Mouse (Mus musculus): Measurements from ENCODE around the gene Ang. TPM values are rescaled to one million over a fixed set of nuclear protein-coding genes. Genes with fewer than 3 reads are reported as not detected.

The Ang gene
- polyA plus RNA-seq, 1 experiment from 2014 or later: 2.2 TPM

DNA sequence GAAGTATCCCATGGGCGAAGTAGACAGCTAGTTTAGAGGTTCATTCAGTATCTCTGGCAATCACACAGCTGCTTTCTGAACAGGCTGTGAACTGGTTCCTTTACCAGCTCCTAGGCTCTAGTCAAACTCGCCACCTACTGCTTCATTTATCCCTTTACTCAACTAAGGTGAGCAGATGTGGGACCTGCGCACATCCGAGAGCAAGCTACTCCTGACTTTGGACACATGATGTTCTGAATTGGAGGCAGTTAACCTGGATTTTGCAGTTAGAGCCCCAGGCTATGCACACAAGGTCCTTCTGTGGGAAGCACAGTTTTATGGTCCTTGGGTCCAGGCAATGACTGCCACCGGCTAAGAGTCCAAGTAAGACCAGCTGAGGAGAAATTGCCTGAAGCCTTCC is 30.2 kb upstream of the Ang start:
- no peaks in the 10 kb centered on the region for H3K9me3 ChIP-seq (ENCODE audit: control insufficient read depth, low read length)
- no peak for ATAC-seq (ENCODE audit: insufficient read depth, low FRiP score, low TSS enrichment)
- H3K27me3 ChIP-seq (ENCODE audit: control insufficient read depth, insufficient read depth, low read length): no peaks in the 10 kb centered on the region
- no peak for DNase-seq (ENCODE audit: low spot score)
- H3K36me3 ChIP-seq (ENCODE audit: control insufficient read depth, insufficient read depth, low read length): no peaks in the 10 kb centered on the region
- H3K9ac ChIP-seq (ENCODE audit: low read length): no peak overlapping the region
- H3K4me2 ChIP-seq (ENCODE audit: low read depth): no peak overlapping the region
- H3K27ac ChIP-seq (ENCODE audit: low read depth, low read length): no peak overlapping the region
- H3K4me3 ChIP-seq (ENCODE audit: low read depth, low read length): no peak overlapping the region
- no peaks in the 10 kb centered on the region for H3K4me1 ChIP-seq (ENCODE audit: control insufficient read depth, insufficient read depth, low read length)
- 92% methylated on average over 5 of the region's 5 CpGs for WGBS

DNA sequence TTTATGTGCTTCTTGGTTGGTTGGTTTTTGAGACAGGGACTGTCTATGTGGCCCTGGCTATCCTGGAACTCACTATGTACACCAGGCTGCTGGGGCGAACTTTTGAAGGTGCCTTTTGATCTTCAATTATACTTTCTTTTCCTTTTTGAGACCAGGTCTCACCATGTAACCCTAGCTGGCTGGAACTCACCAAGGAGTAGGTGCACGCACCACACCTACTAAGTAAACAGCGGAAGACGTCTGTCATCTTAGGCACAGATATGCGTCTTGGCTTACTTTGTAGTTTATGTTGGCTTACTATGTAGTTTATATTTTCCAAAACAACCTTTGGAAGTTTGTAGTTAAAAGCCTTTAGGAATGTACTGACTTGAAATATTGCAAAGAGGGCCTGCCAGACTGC is 22.0 kb upstream of the Ang start:
- Histone ChIP-seq H3K4me2 (ENCODE audit: low read depth) (no peak overlapping the region), H3K4me1 (ENCODE audit: control insufficient read depth, insufficient read depth, low read length) (no peaks in the 10 kb centered on the region)
- 92% methylated on average over 5 of the region's 5 CpGs for WGBS

DNA sequence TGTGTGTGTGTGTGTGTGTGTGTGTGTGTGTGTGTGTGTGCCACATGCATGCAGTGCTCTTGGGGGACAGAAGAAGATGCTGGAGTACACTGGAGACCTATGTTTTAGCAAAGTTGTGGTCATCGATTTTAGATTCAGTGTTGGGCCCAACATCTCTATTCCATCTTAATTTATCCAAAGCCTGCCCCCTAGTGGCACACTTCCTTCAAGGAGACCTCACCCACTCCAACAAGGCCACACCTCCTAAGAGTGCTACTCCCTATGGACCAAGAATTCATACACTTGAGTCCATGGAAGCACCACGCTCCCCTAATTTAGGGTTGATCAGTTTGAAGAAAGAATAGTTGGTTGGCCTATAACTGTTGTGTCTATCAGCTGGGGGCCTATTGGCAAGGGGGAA is 21.3 kb upstream of the Ang start:
- Histone ChIP-seq H3K4me3 (ENCODE audit: low read depth, low read length) (no peak overlapping the region), H3K9ac (ENCODE audit: low read length) (no peak overlapping the region), H3K4me2 (ENCODE audit: low read depth) (no peak overlapping the region), H3K27ac (ENCODE audit: low read depth, low read length) (no peak overlapping the region), H3K36me3 (ENCODE audit: control insufficient read depth, insufficient read depth, low read length) (no peaks in the 10 kb centered on the region), H3K9me3 (ENCODE audit: control insufficient read depth, low read length) (no peaks in the 10 kb centered on the region), H3K4me1 (ENCODE audit: control insufficient read depth, insufficient read depth, low read length) (no peaks in the 10 kb centered on the region), H3K27me3 (ENCODE audit: control insufficient read depth, insufficient read depth, low read length) (no peaks in the 10 kb centered on the region)
- no peak for DNase-seq (ENCODE audit: low spot score)
- whole genome bisulfite sequencing: 96% methylated on average over 2 of the region's 2 CpGs
- ATAC-seq (ENCODE audit: insufficient read depth, low FRiP score, low TSS enrichment): no peak

More for the DNA sequence above, 22.0 kb upstream of the Ang start:
- no peaks in the 10 kb centered on the region for H3K27me3 ChIP-seq (ENCODE audit: control insufficient read depth, insufficient read depth, low read length)
- DNase-seq (ENCODE audit: low spot score) (no peak), ATAC-seq (ENCODE audit: insufficient read depth, low FRiP score, low TSS enrichment) (no peak)
- no peak overlapping the region for H3K4me3 ChIP-seq (ENCODE audit: low read depth, low read length)
- H3K9ac ChIP-seq (ENCODE audit: low read length): no peak overlapping the region
- no peaks in the 10 kb centered on the region for H3K36me3 ChIP-seq (ENCODE audit: control insufficient read depth, insufficient read depth, low read length)
- H3K9me3 ChIP-seq (ENCODE audit: control insufficient read depth, low read length): no peaks in the 10 kb centered on the region
- no peak overlapping the region for H3K27ac ChIP-seq (ENCODE audit: low read depth, low read length)

DNA sequence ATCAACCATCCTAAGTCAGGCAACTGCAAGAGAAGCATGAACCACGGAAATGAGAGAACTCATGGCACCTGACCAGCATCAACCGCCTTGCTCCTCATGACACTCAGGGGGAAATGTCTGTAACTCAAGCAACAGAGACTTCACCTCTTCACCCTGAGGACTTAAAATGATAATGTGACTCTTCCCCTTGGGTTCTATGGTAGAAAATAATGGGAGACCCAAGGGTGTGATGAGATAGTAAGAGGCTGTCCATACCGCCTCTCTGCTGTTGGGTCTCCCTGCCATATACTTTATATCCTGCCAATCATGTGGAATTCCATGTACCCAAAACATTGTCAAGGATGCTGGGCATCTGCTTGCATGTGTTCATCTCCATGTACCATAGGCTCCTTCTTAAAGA is 16.6 kb upstream of the Ang start, which contains the start of gene Olfr750:
Gene Olfr750, minus strand, starts transcription at position 101 of the 400 bp plus-strand sequence.
- no peak for DNase-seq (ENCODE audit: low spot score)
- no peak within 1 kb of the TSS for H3K9ac ChIP-seq (ENCODE audit: low read length)
- H3K4me3 ChIP-seq (ENCODE audit: low read depth, low read length): no peak within 1 kb of the TSS
- no peaks in the 10 kb centered on the region for H3K4me1 ChIP-seq (ENCODE audit: control insufficient read depth, insufficient read depth, low read length)
- WGBS: 86% methylated on average over 3 of the region's 3 CpGs
- no peak for ATAC-seq (ENCODE audit: insufficient read depth, low FRiP score, low TSS enrichment)
- no peak within 1 kb of the TSS for H3K27ac ChIP-seq (ENCODE audit: low read depth, low read length)
- no peak within 1 kb of the TSS for H3K4me2 ChIP-seq (ENCODE audit: low read depth)
- no peaks in the 10 kb centered on the region for H3K36me3 ChIP-seq (ENCODE audit: control insufficient read depth, insufficient read depth, low read length)
- no peaks in the 10 kb centered on the region for H3K9me3 ChIP-seq (ENCODE audit: control insufficient read depth, low read length)
- H3K27me3 ChIP-seq (ENCODE audit: control insufficient read depth, insufficient read depth, low read length): no peaks in the 10 kb centered on the region

DNA sequence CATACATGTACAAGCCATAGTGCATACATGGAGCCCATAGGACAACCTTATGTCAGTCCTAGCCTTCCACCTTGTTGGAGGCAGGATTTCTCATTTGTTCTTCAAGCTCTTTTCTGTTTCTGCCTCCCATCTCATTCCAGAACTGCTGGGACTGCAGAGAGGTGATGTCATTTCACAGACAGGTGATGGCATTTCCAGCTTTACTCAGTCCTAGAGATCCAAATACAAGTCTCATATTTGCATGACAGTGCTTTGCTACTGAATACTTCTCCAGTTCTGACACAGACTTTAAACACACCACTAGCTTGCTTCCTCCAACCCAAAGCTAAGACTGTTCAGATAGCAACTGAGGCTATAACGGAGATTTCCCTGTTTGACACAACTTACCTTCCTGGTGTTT is 11.8 kb upstream of the Ang start:
- no peak overlapping the region for H3K27ac ChIP-seq (ENCODE audit: low read depth, low read length)
- no peaks in the 10 kb centered on the region; the same call in 1 of the 2 replicates for H3K27me3 ChIP-seq (ENCODE audit: control insufficient read depth, insufficient read depth, low read length)
- WGBS: 85% methylated on average over 1 of the region's 1 CpGs
- no peak overlapping the region for H3K4me2 ChIP-seq (ENCODE audit: low read depth)
- H3K36me3 ChIP-seq (ENCODE audit: control insufficient read depth, insufficient read depth, low read length): no peaks in the 10 kb centered on the region
- H3K9ac ChIP-seq (ENCODE audit: low read length): no peak overlapping the region
- DNase-seq (ENCODE audit: low spot score): no peak
- H3K4me3 ChIP-seq (ENCODE audit: low read depth, low read length): no peak overlapping the region
- H3K9me3 ChIP-seq (ENCODE audit: control insufficient read depth, low read length): no peaks in the 10 kb centered on the region
- no peak for ATAC-seq (ENCODE audit: insufficient read depth, low FRiP score, low TSS enrichment)
- peaks cover 7% of the 10 kb centered on the region for H3K4me1 ChIP-seq (ENCODE audit: control insufficient read depth, insufficient read depth, low read length)

DNA sequence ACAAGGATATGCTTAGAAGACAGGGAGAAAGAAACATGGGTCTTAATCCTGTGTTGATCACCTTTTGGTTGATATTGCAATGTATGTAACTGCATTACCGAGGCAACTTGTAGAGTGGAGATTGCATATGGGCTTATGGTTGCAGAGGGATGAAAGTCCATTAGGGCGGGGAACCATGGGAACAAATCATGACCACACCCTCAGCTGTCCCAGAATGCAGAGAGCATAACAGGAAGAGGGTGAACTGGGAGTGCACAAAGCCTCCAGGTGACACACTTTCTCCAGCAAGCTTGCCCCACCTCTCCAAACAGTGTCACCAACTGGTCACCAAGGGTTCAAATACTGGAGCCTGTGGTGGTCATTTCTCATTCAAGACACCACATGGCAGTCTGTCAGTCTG is 9.9 kb upstream of the Ang start:
- 85% methylated on average over 2 of the region's 2 CpGs for WGBS
- no peak for ATAC-seq (ENCODE audit: insufficient read depth, low FRiP score, low TSS enrichment)
- Histone ChIP-seq H3K4me1 (ENCODE audit: control insufficient read depth, insufficient read depth, low read length) (peaks cover 7% of the 10 kb centered on the region), H3K4me2 (ENCODE audit: low read depth) (no peak overlapping the region), H3K27me3 (ENCODE audit: control insufficient read depth, insufficient read depth, low read length) (no peaks in the 10 kb centered on the region; the same call in 1 of the 2 replicates), H3K4me3 (ENCODE audit: low read depth, low read length) (no peak overlapping the region), H3K27ac (ENCODE audit: low read depth, low read length) (no peak overlapping the region), H3K9me3 (ENCODE audit: control insufficient read depth, low read length) (no peaks in the 10 kb centered on the region), H3K9ac (ENCODE audit: low read length) (no peak overlapping the region), H3K36me3 (ENCODE audit: control insufficient read depth, insufficient read depth, low read length) (no peaks in the 10 kb centered on the region)
- DNase-seq (ENCODE audit: low spot score): no peak

DNA sequence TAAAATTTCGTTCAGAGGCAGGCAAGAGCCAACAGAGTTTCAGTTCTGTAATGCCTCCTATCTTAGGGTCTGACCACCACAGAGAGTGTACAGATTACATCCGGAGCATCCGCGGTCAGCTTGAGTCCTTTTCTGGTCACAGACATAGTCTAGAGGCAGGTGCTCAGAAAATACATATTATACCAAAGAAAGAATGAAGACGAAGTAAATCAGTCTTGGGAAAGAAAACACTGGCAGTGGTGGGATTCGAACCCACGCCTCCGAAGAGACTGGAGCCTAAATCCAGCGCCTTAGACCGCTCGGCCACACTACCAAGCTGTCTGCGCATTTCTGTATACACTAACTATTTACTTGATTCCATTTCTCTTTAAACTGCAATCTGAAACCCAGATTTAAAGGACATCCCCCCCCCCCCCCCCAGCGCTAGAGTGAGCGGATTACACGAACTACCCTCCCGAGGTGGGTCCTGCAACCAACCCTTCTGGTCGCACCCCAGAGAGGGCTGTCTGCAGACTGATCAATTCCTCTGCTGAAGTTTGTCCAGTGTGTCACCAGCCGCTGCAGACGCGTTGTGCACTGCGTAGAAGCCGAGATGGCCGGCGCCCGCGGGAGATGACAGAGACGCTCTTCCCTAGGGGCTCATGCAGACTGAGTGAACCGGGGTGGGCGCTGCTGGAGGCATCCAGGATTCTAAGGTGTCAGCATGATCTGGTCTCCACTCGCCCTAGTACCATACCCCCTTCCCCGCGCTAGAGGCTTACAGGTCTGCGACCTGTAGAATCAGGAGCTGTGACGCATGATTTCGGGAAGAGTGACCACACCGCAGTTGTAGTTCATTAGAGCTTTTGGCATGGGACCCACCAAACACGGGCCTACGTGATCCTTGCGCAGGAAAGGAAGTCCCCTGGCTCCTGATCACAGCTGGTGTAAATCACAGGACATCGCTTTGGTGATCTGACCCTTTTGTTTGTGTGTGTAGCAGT is 8.1 kb upstream of the Ang start:
- ATAC-seq (ENCODE audit: insufficient read depth, low FRiP score, low TSS enrichment): peak; percentile 73
- Histone ChIP-seq H3K27ac (ENCODE audit: low read depth, low read length) (no peak overlapping the region), H3K4me2 (ENCODE audit: low read depth) (peak overlapping the region; percentile 75), H3K4me1 (ENCODE audit: control insufficient read depth, insufficient read depth, low read length) (peaks cover 7% of the 10 kb centered on the region), H3K4me3 (ENCODE audit: low read depth, low read length) (peak overlapping the region; percentile 38), H3K9ac (ENCODE audit: low read length) (peak overlapping the region; percentile 30), H3K9me3 (ENCODE audit: control insufficient read depth, low read length) (no peaks in the 10 kb centered on the region), H3K36me3 (ENCODE audit: control insufficient read depth, insufficient read depth, low read length) (no peaks in the 10 kb centered on the region), H3K27me3 (ENCODE audit: control insufficient read depth, insufficient read depth, low read length) (no peaks in the 10 kb centered on the region; the same call in 1 of the 2 replicates)
- peak; percentile 71 for DNase-seq (ENCODE audit: low spot score)
- WGBS: 3% methylated on average over 38 of the region's 40 CpGs

DNA sequence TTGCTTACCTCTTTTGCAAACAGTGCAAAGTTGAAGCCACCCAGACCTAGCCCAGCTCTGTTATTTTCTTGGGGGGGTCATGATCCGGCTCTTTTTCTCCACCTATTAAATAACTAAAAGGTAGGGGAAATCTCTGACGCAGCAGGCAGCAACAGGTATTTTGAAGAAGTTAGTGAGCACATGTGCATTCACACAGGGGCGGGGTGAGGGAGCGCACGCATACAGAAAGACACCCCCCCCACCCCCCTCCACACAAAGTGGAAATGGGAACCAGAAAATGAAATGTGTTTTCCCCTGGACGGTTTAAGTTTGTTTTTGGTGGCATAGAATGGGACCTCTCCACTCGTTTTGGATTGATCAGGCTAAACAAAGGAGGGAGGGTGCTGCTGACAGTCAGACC is 7.1 kb upstream of the Ang start:
- Histone ChIP-seq H3K4me2 (ENCODE audit: low read depth) (peak overlapping the region; percentile 75), H3K27me3 (ENCODE audit: control insufficient read depth, insufficient read depth, low read length) (no peaks in the 10 kb centered on the region; the same call in 1 of the 2 replicates), H3K4me1 (ENCODE audit: control insufficient read depth, insufficient read depth, low read length) (peaks cover 8% of the 10 kb centered on the region), H3K36me3 (ENCODE audit: control insufficient read depth, insufficient read depth, low read length) (no peaks in the 10 kb centered on the region), H3K9ac (ENCODE audit: low read length) (no peak overlapping the region), H3K9me3 (ENCODE audit: control insufficient read depth, low read length) (no peaks in the 10 kb centered on the region), H3K27ac (ENCODE audit: low read depth, low read length) (no peak overlapping the region), H3K4me3 (ENCODE audit: low read depth, low read length) (peak overlapping the region; percentile 38; the same call in 1 of the 2 replicates)
- ATAC-seq (ENCODE audit: insufficient read depth, low FRiP score, low TSS enrichment): no peak
- 15% methylated on average over 7 of the region's 7 CpGs for WGBS
- DNase-seq (ENCODE audit: low spot score): no peak

DNA sequence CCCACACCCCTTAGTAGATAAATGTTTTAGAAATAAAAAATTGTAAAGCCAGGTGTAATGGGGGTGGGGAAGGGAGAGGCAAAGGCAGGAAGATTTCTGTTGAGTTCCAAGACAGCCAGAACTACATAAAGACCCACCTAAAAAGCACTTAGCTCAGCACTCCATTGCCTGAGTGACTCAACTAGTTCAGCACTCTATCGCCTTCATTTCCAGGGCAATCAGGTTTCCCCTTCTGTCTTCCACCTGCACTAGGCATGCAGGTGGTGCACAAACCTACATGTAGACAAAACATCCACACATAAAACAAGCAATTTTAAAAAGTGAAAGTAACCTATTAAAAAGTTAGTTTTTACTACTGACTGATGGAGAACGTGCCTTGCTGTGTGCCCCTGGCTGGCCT is 5.9 kb upstream of the Ang start:
- DNase-seq (ENCODE audit: low spot score): no peak
- Histone ChIP-seq H3K9me3 (ENCODE audit: control insufficient read depth, low read length) (no peaks in the 10 kb centered on the region), H3K9ac (ENCODE audit: low read length) (no peak overlapping the region), H3K27me3 (ENCODE audit: control insufficient read depth, insufficient read depth, low read length) (no peaks in the 10 kb centered on the region; the same call in 1 of the 2 replicates), H3K4me2 (ENCODE audit: low read depth) (no peak overlapping the region), H3K4me3 (ENCODE audit: low read depth, low read length) (no peak overlapping the region), H3K27ac (ENCODE audit: low read depth, low read length) (no peak overlapping the region), H3K36me3 (ENCODE audit: control insufficient read depth, insufficient read depth, low read length) (no peaks in the 10 kb centered on the region), H3K4me1 (ENCODE audit: control insufficient read depth, insufficient read depth, low read length) (peaks cover 9% of the 10 kb centered on the region)
- WGBS: 78% methylated on average over 2 of the region's 2 CpGs
- ATAC-seq (ENCODE audit: insufficient read depth, low FRiP score, low TSS enrichment): no peak

All from neural tube, embryonic 11.5 days (tissue).